Mouse (Mus musculus) thymus, adult 2 months (tissue): ENCODE measurements around the gene Sept4.

ENCODE experiments used
- CTCF ChIP-seq: fragments of 200-500 bp; IDR thresholded peaks from 2 replicates; pipeline ENCODE4 v1.5.1; 2012; ENCODE audit warnings: mild to moderate bottlenecking, control low read depth, low read length, moderate library complexity, borderline replicate concordance; ENCODE audit not compliant: control insufficient read depth, poor library complexity, insufficient read depth; ENCODE audit errors: extremely low read depth
- POLR2A ChIP-seq: fragments of 200-500 bp; IDR thresholded peaks from 2 replicates; pipeline ENCODE4 v1.6.1; 2012; ENCODE audit warnings: mild to moderate bottlenecking, low read length, control low read depth, moderate library complexity; ENCODE audit not compliant: control insufficient read depth, poor library complexity, insufficient read depth; ENCODE audit errors: extremely low read depth

GRCm38 (mm10) chr11:87579713-87580112 lies 11.0 kb downstream of the Sept4 start:
- TF ChIP-seq CTCF (no peak), POLR2A (no peak)
